9 mouse cellular contexts compared by ENCODE assay signal in genomic region chr9:77918211-77918610, GRCm38 (mm10). TPM values are rescaled to one million over a fixed set of nuclear protein-coding genes. Genes with fewer than 3 reads are reported as not detected.
A peak's percentile ranks its signal among the peaks of the same experiment; 100 is the strongest.
DNase-seq lines count a peak whose midpoint lies in the region; ATAC-seq and TF ChIP-seq lines count a peak whose summit lies in the region.
"Had no signal": no experiment of that assay in that cellular context is flagged by ENCODE, and none has a peak within 500 bp of the region (broad histone marks: within the 10 kb centered on the region; RNA-seq: fewer than 3 reads in every experiment).

No protein-coding gene starts in this region.

- no peak; a peak in 2 of 4 replicates for TF ChIP-seq EP300 in MEL (IDR thresholded peaks at IDR 0.05; ENCODE audit: low read depth in 1 of 2, low read length in 2 of 2)

- peaks cover 34% of the 10 kb centered on the region for H3K4me1 ChIP-seq in heart, embryonic 10.5 days
- peaks cover 0 to 10% of the 10 kb centered on the region in 2 experiments; a peak in 3 of 4 replicates for H3K4me1 ChIP-seq in MEL (ENCODE audit: control insufficient read depth in 1 of 2, insufficient read depth in 2 of 2, low read length in 2 of 2)
- H3K4me1 ChIP-seq in hindbrain, embryonic 13.5 days (replicated peaks): peaks cover 30% of the 10 kb centered on the region
- H3K4me1 ChIP-seq in midbrain, embryonic 12.5 days: peaks cover 24% of the 10 kb centered on the region

- TF ChIP-seq CTCF in MEL (IDR thresholded peaks at IDR 0.05 in 2 of 3, conservative IDR thresholded peaks at IDR 0.05 in 1 of 3; ENCODE audit: control insufficient read depth in 1 of 3, insufficient read depth in 1 of 3, low read depth in 2 of 3, low read length in 3 of 3, poor library complexity in 1 of 3, severe bottlenecking in 1 of 3): no peak

- peak overlapping the region; percentile 99 for H3K4me3 ChIP-seq in heart, embryonic 10.5 days
- H3K4me3 ChIP-seq in MEL (ENCODE audit: control insufficient read depth in 1 of 2, insufficient read depth in 1 of 2, low read depth in 2 of 2, low read length in 2 of 2): peak overlapping the region; percentile 85 to 92
- peak overlapping the region; percentile 91 for H3K4me3 ChIP-seq in hindbrain, embryonic 13.5 days
- H3K4me3 ChIP-seq in midbrain, embryonic 12.5 days: peak overlapping the region; percentile 93

- peak overlapping the region; percentile 83 for H3K4me2 ChIP-seq in hindbrain, embryonic 13.5 days
- peak overlapping the region; percentile 87 for H3K4me2 ChIP-seq in midbrain, embryonic 12.5 days (replicated peaks)

- ATAC-seq in hindbrain, embryonic 13.5 days (ENCODE audit: low FRiP score): no peak
- no peak for ATAC-seq in midbrain, embryonic 12.5 days (ENCODE audit: low FRiP score, low read depth)

- H3K9me3 ChIP-seq in heart, embryonic 10.5 days: no peaks in the 10 kb centered on the region
- no peaks in the 10 kb centered on the region for H3K9me3 ChIP-seq in MEL (replicated peaks; ENCODE audit: insufficient read depth, low read length)
- H3K9me3 ChIP-seq in hindbrain, embryonic 13.5 days: no peaks in the 10 kb centered on the region
- no peaks in the 10 kb centered on the region for H3K9me3 ChIP-seq in midbrain, embryonic 12.5 days

- 21% methylated on average over 10 of the region's 10 CpGs for WGBS in heart, embryonic 10.5 days
- 22% methylated on average over 10 of the region's 10 CpGs for WGBS in hindbrain, embryonic 13.5 days
- whole genome bisulfite sequencing in midbrain, embryonic 12.5 days: 27% methylated on average over 10 of the region's 10 CpGs

- intact Hi-C loops in heart, postnatal 25 days (cut with DNase I): loop anchor here (5.0 kb wide), 1 partner anchor 161 kb away; no protein-coding TSS in a partner anchor
- intact Hi-C loops in left cerebral cortex, postnatal 14 days (cut with DNase I): loop anchor here (5.0 kb wide), 1 partner anchor 89 kb away; no protein-coding TSS in a partner anchor

- peaks cover 55% of the 10 kb centered on the region for H3K79me2 ChIP-seq in MEL (ENCODE audit: control insufficient read depth, insufficient read depth, low read length, poor library complexity)

- peak overlapping the region; percentile 84 for H3K9ac ChIP-seq in MEL (ENCODE audit: control insufficient read depth, low read depth, low read length, poor library complexity, severe bottlenecking)
- peak overlapping the region; percentile 90 for H3K9ac ChIP-seq in hindbrain, embryonic 13.5 days
- peak overlapping the region; percentile 81 for H3K9ac ChIP-seq in midbrain, embryonic 12.5 days (replicated peaks)

- TF ChIP-seq RAD21 in MEL (IDR thresholded peaks at IDR 0.05; ENCODE audit: low read depth, low read length): no peak

- no peaks in the 10 kb centered on the region for H3K27me3 ChIP-seq in heart, embryonic 10.5 days (ENCODE audit: insufficient read depth, poor library complexity, severe bottlenecking)
- no peaks in the 10 kb centered on the region for H3K27me3 ChIP-seq in MEL (ENCODE audit: control insufficient read depth in 1 of 2, insufficient read depth in 2 of 2, low read length in 2 of 2)
- no peaks in the 10 kb centered on the region for H3K27me3 ChIP-seq in hindbrain, embryonic 13.5 days
- H3K27me3 ChIP-seq in midbrain, embryonic 12.5 days: no peaks in the 10 kb centered on the region
- H3K27me3 ChIP-seq: Patski had no signal

- DNase-seq in heart, embryonic 10.5 days (ENCODE audit: low spot score): no peak
- no peak for DNase-seq in heart, postnatal 25 days (ENCODE audit: low spot score)
- no peak for DNase-seq in MEL (ENCODE audit: low read depth, low spot score)
- no peak for DNase-seq in frontal cortex, postnatal 25 days (ENCODE audit: low spot score in 2 of 2)
- no peak for DNase-seq in left cerebral cortex, postnatal 14 days (ENCODE audit: low spot score in 2 of 2)
- no peak for DNase-seq in adrenal gland, postnatal 36 days

- peak overlapping the region; percentile 96 for H3K27ac ChIP-seq in heart, embryonic 10.5 days
- H3K27ac ChIP-seq in MEL (ENCODE audit: control insufficient read depth, low read depth, low read length): peak overlapping the region; percentile 45
- peak overlapping the region; percentile 95 for H3K27ac ChIP-seq in hindbrain, embryonic 13.5 days
- H3K27ac ChIP-seq in midbrain, embryonic 12.5 days (replicated peaks): peak overlapping the region; percentile 92; the same call in 1 of the 2 replicates

- no peak for TF ChIP-seq POLR2A in MEL (IDR thresholded peaks at IDR 0.05; ENCODE audit: control insufficient read depth in 1 of 2, insufficient read depth in 1 of 2, low read depth in 1 of 2, low read length in 2 of 2, poor library complexity in 1 of 2)

- H3K36me3 ChIP-seq in heart, embryonic 10.5 days: no peaks in the 10 kb centered on the region
- peaks cover 0 to 16% of the 10 kb centered on the region in 2 experiments for H3K36me3 ChIP-seq in MEL (ENCODE audit: control insufficient read depth in 1 of 2, insufficient read depth in 2 of 2, low read length in 2 of 2)
- H3K36me3 ChIP-seq in hindbrain, embryonic 13.5 days: no peaks in the 10 kb centered on the region
- H3K36me3 ChIP-seq in midbrain, embryonic 12.5 days: no peaks in the 10 kb centered on the region

TF ChIP-seq in MEL, 35 proteins besides CTCF, POLR2A, EP300 and RAD21:
- TF ChIP-seq ZNF384 (IDR thresholded peaks at IDR 0.05; ENCODE audit: low read depth, low read length) (peak; percentile 16; the same call in 1 of the 2 replicates), SIN3A (IDR thresholded peaks at IDR 0.05; ENCODE audit: low read length) (peak; percentile 51), MAX (IDR thresholded peaks at IDR 0.05; ENCODE audit: low read length) (no peak)
TF ChIP-seq in MEL: peak in this region for 2.

RNA-seq across cellular contexts. Expression of gene Elovl5, which starts 1.0 kb away (rescaled TPM):
- 93.6 and 93.9 TPM in 2 replicates for polyA plus RNA-seq in heart, embryonic 10.5 days (2016; fragmentation: Nextera tagmentation; extraction: Ambion mirVana)
- 10 to 100 TPM; 31.4 to 37.8 TPM for total RNA-seq in heart, postnatal 25 days (2021)
- 58.3 and 61.7 TPM in 2 replicates for total RNA-seq in MEL (2012; rRNA removed)
- 10 to 100 TPM; 52.3 to 73.0 TPM for polyA plus RNA-seq in MEL (2012; ENCODE audit: insufficient read depth in 1 of 2, insufficient read length in 2 of 2, low read depth in 1 of 2, low replicate concordance in 2 of 2, missing spikeins in 1 of 2)
- 56.6 and 58.5 TPM in 2 replicates for polyA plus RNA-seq in hindbrain, embryonic 13.5 days (2015; fragmentation: Nextera tagmentation; extraction: Ambion mirVana)
- polyA plus RNA-seq in midbrain, embryonic 12.5 days (2016; fragmentation: Nextera tagmentation; extraction: Ambion mirVana): 67.0 and 69.3 TPM in 2 replicates
- 10 to 100 TPM; 75.5 to 79.5 TPM for total RNA-seq in left cerebral cortex, postnatal 14 days (2021)
- total RNA-seq in adrenal gland, postnatal 36 days (2021): 100 to 1,000 TPM; 613 to 759 TPM

Comparison
In these comparisons a context has a peak if more than half of its experiments do, and no peak if none do; other contexts are left out.
1. H3K27ac ChIP-seq: peak in every context shown above with its lines; median percentile 96 in heart, embryonic 10.5 days; 95 in hindbrain, embryonic 13.5 days; 92 in midbrain, embryonic 12.5 days; 45 in MEL.